Mouse (Mus musculus): ENCODE results near the gene Crxos.

Gene Crxos

GRCm38 (mm10) chr7:15919947-15920346 lies 37.5 kb downstream of the Crxos start:
- in situ Hi-C loops (cut with MboI; ENCODE audit: unreplicated experiment in 2 of 2) = loop anchor here (25.0 kb wide), 1 partner anchor 1333 kb away; no protein-coding TSS in a partner anchor

GRCm38 (mm10) chr7:15920645-15921190 lies 38.3 kb downstream of the Crxos start:
- in situ Hi-C loops (cut with MboI; ENCODE audit: unreplicated experiment in 2 of 2) = loop anchor here (25.0 kb wide), 1 partner anchor 1333 kb away; no protein-coding TSS in a partner anchor

- in situ Hi-C loops (cut with MboI; ENCODE audit: unreplicated experiment in 2 of 2) = loop anchor here (25.0 kb wide), 1 partner anchor 1334 kb away; no protein-coding TSS in a partner anchor
Measured at GRCm38 (mm10) chr7:15921796-15922195, 39.4 kb downstream of the Crxos start.

GRCm38 (mm10) chr7:15922220-15922773 lies 39.9 kb downstream of the Crxos start, which contains the start of gene Selenow:
TSS of gene Selenow (minus strand) at chr7:15922402.
- in situ Hi-C loops (cut with MboI; ENCODE audit: unreplicated experiment in 2 of 2) = loop anchor here (25.0 kb wide), 1 partner anchor 1335 kb away; no protein-coding TSS in a partner anchor

- in situ Hi-C loops (cut with MboI; ENCODE audit: unreplicated experiment in 2 of 2) = loop anchor here (5.0 kb wide), 1 partner anchor 42 kb away; no protein-coding TSS in a partner anchor
Measured at GRCm38 (mm10) chr7:15929910-15930309, 47.5 kb downstream of the Crxos start.

GRCm38 (mm10) chr7:15930543-15930942 lies 48.1 kb downstream of the Crxos start:
- in situ Hi-C loops (cut with MboI; ENCODE audit: unreplicated experiment in 2 of 2) = loop anchor here (5.0 kb wide), 1 partner anchor 42 kb away; no protein-coding TSS in a partner anchor

- in situ Hi-C loops (cut with MboI; ENCODE audit: unreplicated experiment in 2 of 2) = loop anchor here (5.0 kb wide), 1 partner anchor 41 kb away; no protein-coding TSS in a partner anchor
Measured at GRCm38 (mm10) chr7:15931635-15932034, 49.2 kb downstream of the Crxos start.

GRCm38 (mm10) chr7:15933437-15934359 lies 51.3 kb downstream of the Crxos start:
- in situ Hi-C loops (cut with MboI; ENCODE audit: unreplicated experiment in 2 of 2) = loop anchor here (5.0 kb wide), 1 partner anchor 39 kb away; no protein-coding TSS in a partner anchor

- in situ Hi-C loops (cut with MboI; ENCODE audit: unreplicated experiment in 2 of 2) = no loop called here
Measured at GRCm38 (mm10) chr7:15937491-15937890, 55.1 kb downstream of the Crxos start.

GRCm38 (mm10) chr7:15938621-15939020 lies 56.2 kb downstream of the Crxos start:
- in situ Hi-C loops (cut with MboI; ENCODE audit: unreplicated experiment in 2 of 2) = no loop called here

GRCm38 (mm10) chr7:15944311-15944710 lies 61.9 kb downstream of the Crxos start:
- in situ Hi-C loops (cut with MboI; ENCODE audit: unreplicated experiment in 2 of 2) = no loop called here

- in situ Hi-C loops (cut with MboI; ENCODE audit: unreplicated experiment in 2 of 2) = no loop called here
Measured at GRCm38 (mm10) chr7:15945211-15945610, 62.8 kb downstream of the Crxos start.

- in situ Hi-C loops (cut with MboI; ENCODE audit: unreplicated experiment in 2 of 2) = no loop called here
Measured at GRCm38 (mm10) chr7:15945721-15946536, 63.5 kb downstream of the Crxos start, which contains the start of gene Nop53. TSS of gene Nop53 (minus strand) at chr7:15946074.

- in situ Hi-C loops (cut with MboI; ENCODE audit: unreplicated experiment in 2 of 2) = no loop called here
Measured at GRCm38 (mm10) chr7:15947653-15948260, 65.3 kb downstream of the Crxos start.

GRCm38 (mm10) chr7:15948381-15948941 lies 66.0 kb downstream of the Crxos start:
- in situ Hi-C loops (cut with MboI; ENCODE audit: unreplicated experiment in 2 of 2) = no loop called here

GRCm38 (mm10) chr7:15949216-15949790 lies 66.9 kb downstream of the Crxos start:
- in situ Hi-C loops (cut with MboI; ENCODE audit: unreplicated experiment in 2 of 2) = no loop called here

- in situ Hi-C loops (cut with MboI; ENCODE audit: unreplicated experiment in 2 of 2) = no loop called here
Measured at GRCm38 (mm10) chr7:15950008-15950407, 67.6 kb downstream of the Crxos start.

GRCm38 (mm10) chr7:15952416-15952815 lies 70.0 kb downstream of the Crxos start:
- in situ Hi-C loops (cut with MboI; ENCODE audit: unreplicated experiment in 2 of 2) = no loop called here
